Mouse (Mus musculus) adrenal gland, adult 8-10 months (tissue): ENCODE measurements around the gene Sowahd. TPM values are rescaled to one million over a fixed set of nuclear protein-coding genes. Genes with fewer than 3 reads are reported as not detected.

Source experiments
- DNase-seq: peaks from one replicate; pipeline ENCODE4 v3.0.0; 2022
- total RNA-seq, 4 experiments: library from RNA; stranded (reverse); gene quantifications; 2 replicates each; pipeline ENCODE4 v1.2.4; 2022

The Sowahd gene
- total RNA-seq, 4 experiments from 2014 or later = 0.63 to 5.0 (median 1.9) TPM

DNA sequence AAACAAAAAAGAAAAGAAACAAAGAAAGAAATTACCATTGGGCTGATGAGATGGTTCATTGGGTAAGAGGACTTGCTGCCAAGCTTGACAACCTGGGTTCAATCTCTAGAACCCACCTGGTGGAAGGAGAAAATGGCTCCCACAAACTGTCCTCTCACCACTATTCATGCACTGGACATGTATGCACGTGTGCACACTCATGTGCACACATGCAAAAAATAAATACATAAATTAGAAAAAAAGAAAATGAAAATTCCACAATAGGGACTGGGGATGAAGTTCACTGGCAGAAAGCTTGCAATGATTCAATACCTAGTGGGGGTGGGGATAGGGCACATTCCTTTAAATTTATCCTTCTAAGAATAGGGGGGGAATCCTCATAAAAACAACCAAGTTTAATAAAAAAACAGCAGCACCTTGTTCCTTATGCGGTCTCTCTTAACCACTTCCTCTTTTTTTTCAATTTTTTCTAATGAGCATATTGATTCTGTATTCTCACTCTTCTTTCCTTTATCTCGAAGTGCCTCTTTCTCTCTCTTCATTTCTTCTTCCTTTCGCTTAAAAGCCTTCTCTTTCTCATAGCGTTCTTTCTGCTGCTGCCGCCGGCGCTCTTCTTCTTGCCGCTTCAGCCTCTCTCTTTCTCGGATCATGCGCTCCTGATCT, 46.6 kb downstream of the Sowahd start:
- no peak for DNase-seq

DNA sequence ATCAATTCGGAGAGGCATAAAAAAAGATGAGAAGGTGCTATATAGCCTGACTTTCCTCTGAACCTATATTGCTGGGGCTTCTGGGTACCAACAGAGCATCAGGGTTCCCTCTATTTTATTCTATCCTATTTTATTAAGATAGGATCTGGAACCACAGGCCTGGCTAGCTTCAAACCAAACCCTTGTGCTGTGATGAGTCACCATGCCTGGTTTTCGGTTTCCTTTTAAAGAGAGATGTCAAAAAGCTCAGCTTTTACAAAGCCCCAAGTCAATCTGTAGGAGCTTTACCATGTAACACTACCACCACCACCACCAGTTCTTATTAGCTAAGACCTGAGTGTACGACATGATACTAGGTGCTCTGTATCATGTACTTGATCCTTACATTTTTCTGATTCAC, 50.0 kb downstream of the Sowahd start:
- DNase-seq = no peak

Other genes with a start within 250 kb of the Sowahd start
- gene Ube2a, start 174.9 kb upstream of the Sowahd start, total RNA-seq = 10 to 100 TPM; 51.4 to 63.9 (median 55.7) TPM
- 10 to 100 TPM; 49.0 to 54.6 (median 52.2) TPM for gene C330007P06Rik, start 174.7 kb upstream of the Sowahd start, total RNA-seq
- 10 to 100 TPM in 3 of 4 experiments, 1 to 10 TPM in 1; 9.4 to 13.3 (median 12.3) TPM for gene Nkrf, start 145.9 kb upstream of the Sowahd start, total RNA-seq
- 10 to 100 TPM; 21.4 to 45.9 (median 31.0) TPM for gene Sept6, start 57.1 kb upstream of the Sowahd start, total RNA-seq
- gene Rpl39, start 36.6 kb downstream of the Sowahd start, total RNA-seq = 100 to 1,000 TPM; 509 to 573 (median 523) TPM
- gene Upf3b, start 61.5 kb downstream of the Sowahd start, total RNA-seq = 10 to 100 TPM; 14.7 to 27.6 (median 19.3) TPM
- gene Nkap, start 78.0 kb downstream of the Sowahd start, total RNA-seq = 10 to 100 TPM; 13.3 to 19.1 (median 18.7) TPM
- gene Akap14, start 120.0 kb downstream of the Sowahd start, total RNA-seq = not detected
- gene Ndufa1, start 142.3 kb downstream of the Sowahd start, total RNA-seq = 100 to 1,000 TPM; 250 to 390 (median 291) TPM
- gene Rnf113a1, start 142.4 kb downstream of the Sowahd start, total RNA-seq = 1 to 10 TPM; 4.6 to 5.5 (median 5.3) TPM
- not detected for gene Gm9, start 162.2 kb downstream of the Sowahd start, total RNA-seq
- gene Rhox1, start 173.4 kb downstream of the Sowahd start, total RNA-seq = not detected
- gene Rhox2a, start 196.1 kb downstream of the Sowahd start, total RNA-seq = not detected
- gene Rhox3a, start 201.1 kb downstream of the Sowahd start, total RNA-seq = not detected
- not detected for gene Rhox4a, start 216.5 kb downstream of the Sowahd start, total RNA-seq